Mouse (Mus musculus): Measurements from ENCODE around the gene Fkbp5. TPM values are rescaled to one million over a fixed set of nuclear protein-coding genes. Genes with fewer than 3 reads are reported as not detected.

The Fkbp5 gene
- polyA plus RNA-seq (2014; fragmentation: Illumina TruSeq; extraction: RNeasy Lipid Tissue Mini Kit (QIAGEN cat#74804); ENCODE audit: low read depth, low replicate concordance) = 208 TPM

GRCm38 (mm10) chr17:28517441-28517955 lies at the start of gene Fkbp5:
Gene Fkbp5, minus strand, starts transcription at chr17:28517527.

DNA sequence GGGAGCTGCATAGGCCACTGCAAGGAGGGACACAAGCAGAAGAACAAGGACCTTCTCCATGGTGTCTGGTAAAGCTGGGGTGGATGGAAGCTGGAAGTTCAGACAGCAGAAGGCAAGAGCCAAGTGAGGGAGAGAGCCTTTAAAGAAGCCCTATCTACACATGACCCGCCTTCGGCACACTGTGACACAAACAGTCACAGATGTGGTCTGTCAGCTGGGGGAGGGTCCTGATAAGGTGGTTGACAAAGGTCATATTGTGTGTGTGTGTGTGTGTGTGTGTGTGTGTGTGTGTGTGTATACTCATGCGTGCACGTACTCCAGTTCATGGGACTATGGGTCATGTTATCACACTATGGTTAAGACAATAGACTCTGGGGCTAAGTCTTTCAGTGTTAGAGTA lies 43.3 kb upstream of the Fkbp5 start, which contains the start of gene Clps:
Gene Clps (minus strand): TSS at position 169 of the 400 bp plus-strand sequence.

GRCm38 (mm10) chr17:28549111-28549510 lies 31.8 kb upstream of the Fkbp5 start, which contains the start of gene Clpsl2:
Gene Clpsl2, plus strand, starts transcription at chr17:28549411.

DNA sequence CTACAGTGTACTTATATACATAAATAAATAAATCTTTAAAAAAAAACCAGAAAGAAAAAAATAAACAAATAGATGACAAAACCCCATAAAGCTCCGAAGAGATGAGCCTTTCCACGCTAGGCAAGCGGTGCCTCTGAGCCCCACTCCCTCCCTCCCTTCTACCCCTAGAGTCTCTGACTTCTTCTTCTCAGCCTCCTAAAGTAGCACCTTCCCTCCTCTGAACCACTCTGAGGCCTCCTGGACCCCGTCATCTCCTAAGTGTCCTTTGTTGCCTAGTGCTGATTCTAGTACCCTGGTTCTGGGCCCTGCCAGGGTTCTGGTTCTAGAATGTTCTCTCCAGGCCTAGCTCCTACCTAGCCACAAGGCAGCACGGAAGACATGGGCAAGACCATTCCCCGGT lies 13.2 kb upstream of the Fkbp5 start, which contains the start of gene Armc12:
Gene Armc12 (plus strand): TSS at position 301 of the 400 bp plus-strand sequence.

GRCm38 (mm10) chr17:28365122-28365521 lies 152.2 kb downstream of the Fkbp5 start, which contains the start of gene Tulp1:
Gene Tulp1, minus strand, starts transcription at chr17:28365222.

DNA sequence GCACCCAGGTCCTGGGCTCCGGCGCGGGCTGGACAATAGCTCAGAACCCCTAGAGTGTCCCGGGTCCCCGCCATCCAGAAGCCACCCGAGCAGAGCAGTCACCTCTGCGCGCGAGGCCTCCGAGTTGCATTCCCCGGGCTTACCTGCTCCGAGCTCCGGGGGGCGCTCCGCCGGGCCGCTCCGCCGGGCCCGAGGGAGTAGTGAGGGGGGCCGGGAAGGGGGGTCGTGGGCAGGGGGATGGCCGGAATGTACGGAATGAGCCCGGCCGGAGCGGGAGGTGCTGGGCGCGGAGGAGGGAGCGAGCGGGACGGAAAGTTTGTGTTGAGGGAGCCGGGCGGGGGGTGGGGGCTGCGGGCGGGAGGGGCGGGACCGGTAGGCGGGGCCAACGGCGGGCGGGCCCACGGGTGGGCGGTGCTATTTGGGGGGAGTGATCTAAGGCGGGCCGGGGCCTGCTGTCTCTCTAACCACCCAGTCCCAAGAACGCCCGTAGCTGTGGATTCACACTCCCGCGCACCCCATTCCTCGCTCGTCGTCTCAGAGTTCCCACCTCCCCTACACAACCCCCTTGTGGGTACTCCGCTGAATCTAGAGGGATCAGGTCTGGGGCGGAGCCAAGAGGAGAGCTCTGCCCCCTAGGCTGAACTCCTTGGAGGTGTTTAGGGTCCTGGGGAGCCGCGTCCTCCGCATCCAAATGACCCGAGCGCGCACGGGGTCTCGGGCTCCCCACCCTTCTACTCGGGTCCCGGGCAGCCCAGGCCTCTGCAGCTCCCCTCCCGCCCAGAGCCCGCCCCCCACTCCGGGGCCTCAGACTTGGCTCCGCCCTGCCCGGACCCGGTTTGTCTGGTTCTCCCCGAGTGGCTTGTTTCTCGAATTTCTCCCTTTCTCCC lies 166.6 kb downstream of the Fkbp5 start, which contains the start of gene Tead3:
Gene Tead3 (minus strand): TSS at position 352 of the 887 bp plus-strand sequence.

Other genes with a start within 250 kb of the Fkbp5 start
- 22.9 TPM for gene Fance, start 204.0 kb downstream of the Fkbp5 start, polyA plus RNA-seq (2014; fragmentation: Illumina TruSeq; extraction: RNeasy Lipid Tissue Mini Kit (QIAGEN cat#74804); ENCODE audit: low read depth, low replicate concordance)
- 938 TPM for gene Rpl10a, start 189.1 kb downstream of the Fkbp5 start, polyA plus RNA-seq (2014; fragmentation: Illumina TruSeq; extraction: RNeasy Lipid Tissue Mini Kit (QIAGEN cat#74804); ENCODE audit: low read depth, low replicate concordance)
- 20.9 TPM for gene Tead3, start 166.7 kb downstream of the Fkbp5 start, polyA plus RNA-seq (2014; fragmentation: Illumina TruSeq; extraction: RNeasy Lipid Tissue Mini Kit (QIAGEN cat#74804); ENCODE audit: low read depth, low replicate concordance)
- 0.57 TPM for gene Tulp1, start 152.3 kb downstream of the Fkbp5 start, polyA plus RNA-seq (2014; fragmentation: Illumina TruSeq; extraction: RNeasy Lipid Tissue Mini Kit (QIAGEN cat#74804); ENCODE audit: low read depth, low replicate concordance)
- 4.0 TPM for gene Armc12, start 13.3 kb upstream of the Fkbp5 start, polyA plus RNA-seq (2014; fragmentation: Illumina TruSeq; extraction: RNeasy Lipid Tissue Mini Kit (QIAGEN cat#74804); ENCODE audit: low read depth, low replicate concordance)
- 1,129 TPM for gene Clpsl2, start 31.9 kb upstream of the Fkbp5 start, polyA plus RNA-seq (2014; fragmentation: Illumina TruSeq; extraction: RNeasy Lipid Tissue Mini Kit (QIAGEN cat#74804); ENCODE audit: low read depth, low replicate concordance)
- gene Clps, start 43.2 kb upstream of the Fkbp5 start, polyA plus RNA-seq (2014; fragmentation: Illumina TruSeq; extraction: RNeasy Lipid Tissue Mini Kit (QIAGEN cat#74804); ENCODE audit: low read depth, low replicate concordance) = 0.83 TPM
- gene Lhfpl5, start 58.1 kb upstream of the Fkbp5 start, polyA plus RNA-seq (2014; fragmentation: Illumina TruSeq; extraction: RNeasy Lipid Tissue Mini Kit (QIAGEN cat#74804); ENCODE audit: low read depth, low replicate concordance) = not detected
- gene Srpk1, start 105.2 kb upstream of the Fkbp5 start, polyA plus RNA-seq (2014; fragmentation: Illumina TruSeq; extraction: RNeasy Lipid Tissue Mini Kit (QIAGEN cat#74804); ENCODE audit: low read depth, low replicate concordance) = 36.6 TPM
- 4.6 TPM for gene Slc26a8, start 172.7 kb upstream of the Fkbp5 start, polyA plus RNA-seq (2014; fragmentation: Illumina TruSeq; extraction: RNeasy Lipid Tissue Mini Kit (QIAGEN cat#74804); ENCODE audit: low read depth, low replicate concordance)
- 63.7 TPM for gene Mapk14, start 173.8 kb upstream of the Fkbp5 start, polyA plus RNA-seq (2014; fragmentation: Illumina TruSeq; extraction: RNeasy Lipid Tissue Mini Kit (QIAGEN cat#74804); ENCODE audit: low read depth, low replicate concordance)
- gene AC170998.1, start 208.6 kb upstream of the Fkbp5 start, polyA plus RNA-seq (2014; fragmentation: Illumina TruSeq; extraction: RNeasy Lipid Tissue Mini Kit (QIAGEN cat#74804); ENCODE audit: low read depth, low replicate concordance) = not detected

Data from adipose tissue, adult 10 weeks (tissue).